ENCODE assay signal across 12 mouse cellular contexts in genomic region chr11:102435754-102436470, GRCm38 (mm10). TPM values are rescaled to one million over a fixed set of nuclear protein-coding genes. Genes with fewer than 3 reads are reported as not detected.
DNase-seq lines count a peak whose midpoint lies in the region; TF ChIP-seq lines count a peak whose summit lies in the region.
"Had no signal": no experiment of that assay in that cellular context is flagged by ENCODE, and none has a peak within 500 bp of the region (broad histone marks: within the 10 kb centered on the region; RNA-seq: fewer than 3 reads in every experiment).

No protein-coding gene starts in this region.

- peaks cover 10% of the 10 kb centered on the region for H3K4me1 ChIP-seq in embryonic fibroblast, embryonic 13.5 days (ENCODE audit: control insufficient read depth, insufficient read depth, low read length)
- peaks cover 11% of the 10 kb centered on the region for H3K4me1 ChIP-seq in lung, adult 2 months (ENCODE audit: control insufficient read depth, insufficient read depth, low read length)

- TF ChIP-seq CTCF in embryonic fibroblast, embryonic 13.5 days (IDR thresholded peaks at IDR 0.05; ENCODE audit: borderline replicate concordance, insufficient read depth, low read length): no peak
- no peak for TF ChIP-seq CTCF in lung, adult 2 months (IDR thresholded peaks at IDR 0.05; ENCODE audit: insufficient read depth, low read length)

- H3K27ac ChIP-seq in embryonic fibroblast, embryonic 13.5 days (ENCODE audit: insufficient read depth, low read length): peak overlapping the region; percentile 28; the same call in 1 of the 2 replicates
- H3K27ac ChIP-seq: hindbrain, embryonic 14.5 days had no signal

- no peak overlapping the region for H3K4me3 ChIP-seq in embryonic fibroblast, embryonic 13.5 days (ENCODE audit: insufficient read depth, low read length)
- no peak overlapping the region for H3K4me3 ChIP-seq in lung, adult 2 months (replicated peaks; ENCODE audit: extremely low read depth, low read depth, low read length)

- 88% methylated on average over 18 of the region's 18 CpGs for WGBS in lung, adult 2 months

- TF ChIP-seq POLR2A in embryonic fibroblast, embryonic 13.5 days (IDR thresholded peaks at IDR 0.05; ENCODE audit: low read depth, low read length): no peak
- no peak for TF ChIP-seq POLR2A in lung, adult 2 months (IDR thresholded peaks at IDR 0.05; ENCODE audit: borderline replicate concordance, extremely low read depth, low read depth, low read length)

- DNase-seq in adrenal gland, adult 2 months: peak; percentile 63
- no peak for DNase-seq in adrenal gland, postnatal 4 days (ENCODE audit: low spot score in 2 of 2)
- DNase-seq in kidney, adult 18-20 months: peak; percentile 54
- no peak for DNase-seq in kidney, adult 9 months
- DNase-seq in adrenal gland, postnatal 10 days: peak; percentile 73
- no peak for DNase-seq in natural killer cell, adult 2 months (ENCODE audit: low spot score in 2 of 2)
- no peak for DNase-seq in lung, adult 2 months
- DNase-seq: layer of hippocampus, postnatal 36 days; liver; lung, postnatal 10 days had no signal

RNA-seq across cellular contexts. Expression of gene Grn, which starts 5.8 kb away (rescaled TPM):
- total RNA-seq in adrenal gland, adult 2 months (2021): 100 to 1,000 TPM; 165 to 211 TPM
- polyA plus RNA-seq in adrenal gland, adult 2 months (2012; rRNA removed): 251 and 310 TPM in 2 replicates
- 100 to 1,000 TPM; 170 to 175 TPM for total RNA-seq in adrenal gland, postnatal 4 days (2021)
- total RNA-seq in adrenal gland, postnatal 10 days (2021): 100 to 1,000 TPM; 161 to 189 TPM
- 226 and 252 TPM in 2 replicates for polyA plus RNA-seq in embryonic fibroblast, embryonic 13.5 days (2011; ENCODE audit: insufficient read length, low read depth, missing spikeins)
- polyA plus RNA-seq in lung, adult 2 months (2012; rRNA removed): 220 and 257 TPM in 2 replicates

RNA-seq across cellular contexts. Expression of gene Fam171a2, which starts 11.6 kb away (rescaled TPM):
- 1 to 10 TPM; 2.8 to 8.3 TPM for total RNA-seq in adrenal gland, adult 2 months (2021)
- polyA plus RNA-seq in adrenal gland, adult 2 months (2012; rRNA removed): 18.1 and 22.9 TPM in 2 replicates
- 10 to 100 TPM; 22.5 to 22.9 TPM for total RNA-seq in adrenal gland, postnatal 4 days (2021)
- total RNA-seq in adrenal gland, postnatal 10 days (2021): 10 to 100 TPM; 12.3 to 15.3 TPM
- 14.0 and 17.9 TPM in 2 replicates for polyA plus RNA-seq in embryonic fibroblast, embryonic 13.5 days (2011; ENCODE audit: insufficient read length, low read depth, missing spikeins)
- 19.6 and 22.8 TPM in 2 replicates for polyA plus RNA-seq in lung, adult 2 months (2012; rRNA removed)

RNA-seq across cellular contexts. Expression of gene Slc25a39, which starts 28.2 kb away (rescaled TPM):
- 100 to 1,000 TPM; 504 to 683 TPM for total RNA-seq in adrenal gland, adult 2 months (2021)
- polyA plus RNA-seq in adrenal gland, adult 2 months (2012; rRNA removed): 1,025 and 1,107 TPM in 2 replicates
- total RNA-seq in adrenal gland, postnatal 4 days (2021): 100 to 1,000 TPM; 254 to 261 TPM
- total RNA-seq in adrenal gland, postnatal 10 days (2021): 100 to 1,000 TPM; 327 to 377 TPM
- polyA plus RNA-seq in embryonic fibroblast, embryonic 13.5 days (2011; ENCODE audit: insufficient read length, low read depth, missing spikeins): 164 and 174 TPM in 2 replicates
- polyA plus RNA-seq in lung, adult 2 months (2012; rRNA removed): 258 and 290 TPM in 2 replicates

RNA-seq across cellular contexts. Expression of gene Itga2b, which starts 34.0 kb away (rescaled TPM):
- 1 to 10 TPM; 2.5 to 4.1 TPM for total RNA-seq in adrenal gland, adult 2 months (2021)
- 6.6 TPM in 2 replicates for polyA plus RNA-seq in adrenal gland, adult 2 months (2012; rRNA removed)
- 1 to 10 TPM; 6.1 to 8.4 TPM for total RNA-seq in adrenal gland, postnatal 4 days (2021)
- 1 to 10 TPM; 4.3 to 5.7 TPM for total RNA-seq in adrenal gland, postnatal 10 days (2021)
- polyA plus RNA-seq in embryonic fibroblast, embryonic 13.5 days (2011; ENCODE audit: insufficient read length, low read depth, missing spikeins): 6.4 and 11.6 TPM in 2 replicates
- polyA plus RNA-seq in lung, adult 2 months (2012; rRNA removed): 11.4 and 14.9 TPM in 2 replicates

RNA-seq across cellular contexts. Expression of gene Rundc3a, which starts 42.7 kb away (rescaled TPM):
- 10 to 100 TPM; 36.8 to 51.7 TPM for total RNA-seq in adrenal gland, adult 2 months (2021)
- polyA plus RNA-seq in adrenal gland, adult 2 months (2012; rRNA removed): 46.3 and 77.5 TPM in 2 replicates
- 10 to 100 TPM; 59.3 to 61.2 TPM for total RNA-seq in adrenal gland, postnatal 4 days (2021)
- total RNA-seq in adrenal gland, postnatal 10 days (2021): 10 to 100 TPM; 21.2 to 34.3 TPM
- polyA plus RNA-seq in embryonic fibroblast, embryonic 13.5 days (2011; ENCODE audit: insufficient read length, low read depth, missing spikeins): 0.86 TPM in 1 of 2 replicates, not detected in the other
- 1.9 and 2.8 TPM in 2 replicates for polyA plus RNA-seq in lung, adult 2 months (2012; rRNA removed)

Comparison
In these comparisons a context has a peak if more than half of its experiments do, and no peak if none do; other contexts are left out.
1. DNase-seq: peak in adrenal gland, adult 2 months (single experiment), kidney, adult 18-20 months (single experiment) and adrenal gland, postnatal 10 days (single experiment); none in adrenal gland, postnatal 4 days (0 of 2), kidney, adult 9 months (single experiment), natural killer cell, adult 2 months (0 of 2) and lung, adult 2 months (single experiment).